Mouse (Mus musculus) cortical plate, adult 2 months (tissue): ENCODE results near the gene Fam69a.

Experiments
- CTCF ChIP-seq: fragments of 200-500 bp; IDR thresholded peaks from 2 replicates; pipeline ENCODE4 v1.5.1; 2011; ENCODE audit warnings: mild to moderate bottlenecking, control low read depth, low read length; ENCODE audit not compliant: insufficient read depth; ENCODE audit errors: extremely low read depth
- POLR2A ChIP-seq: fragments of 200-500 bp; IDR thresholded peaks from 2 replicates; pipeline ENCODE4 v1.6.1; 2011; ENCODE audit warnings: mild to moderate bottlenecking, low read length, control low read depth; ENCODE audit not compliant: insufficient read depth; ENCODE audit errors: extremely low read depth

- peak; percentile 54 for TF ChIP-seq POLR2A
- no peak for TF ChIP-seq CTCF
Measured at GRCm38 (mm10) chr5:108000776-108001548, 14.1 kb upstream of the Fam69a start.
